Mouse (Mus musculus): ENCODE data around the gene Slc24a3.
A peak's percentile ranks its signal among the peaks of the same experiment; 100 is the strongest.

Slc24a3 gene

GRCm38 (mm10) chr2:145429982-145430381, 262.4 kb downstream of the Slc24a3 start:
- no peak for DNase-seq (ENCODE audit: low spot score in 2 of 2)

- DNase-seq (ENCODE audit: low spot score in 2 of 2), result no peak
Measured at GRCm38 (mm10) chr2:145434068-145434467, 266.5 kb downstream of the Slc24a3 start.

GRCm38 (mm10) chr2:145438336-145438735, 270.8 kb downstream of the Slc24a3 start:
- no peak for DNase-seq (ENCODE audit: low spot score in 2 of 2)

- peak in 1 of 2 experiments; percentile 17 for DNase-seq (ENCODE audit: low spot score in 2 of 2)
Measured at GRCm38 (mm10) chr2:145439755-145440154, 272.2 kb downstream of the Slc24a3 start.

GRCm38 (mm10) chr2:145457106-145457747, 289.7 kb downstream of the Slc24a3 start:
- no peak for DNase-seq (ENCODE audit: low spot score in 2 of 2)

GRCm38 (mm10) chr2:145460854-145461423, 293.4 kb downstream of the Slc24a3 start:
- DNase-seq (ENCODE audit: low spot score in 2 of 2), result no peak

GRCm38 (mm10) chr2:145462253-145462652, 294.7 kb downstream of the Slc24a3 start:
- no peak for DNase-seq (ENCODE audit: low spot score in 2 of 2)

- DNase-seq (ENCODE audit: low spot score in 2 of 2), result no peak
Measured at GRCm38 (mm10) chr2:145468701-145469325, 301.3 kb downstream of the Slc24a3 start.

GRCm38 (mm10) chr2:145477484-145477883, 309.9 kb downstream of the Slc24a3 start:
- peak in 1 of 2 experiments; percentile 23 for DNase-seq (ENCODE audit: low spot score in 2 of 2)

GRCm38 (mm10) chr2:145479676-145480075, 312.1 kb downstream of the Slc24a3 start:
- DNase-seq (ENCODE audit: low spot score in 2 of 2), result no peak

GRCm38 (mm10) chr2:145500231-145500630, 332.7 kb downstream of the Slc24a3 start:
- DNase-seq (ENCODE audit: low spot score in 2 of 2), result no peak

- no peak for DNase-seq (ENCODE audit: low spot score in 2 of 2)
Measured at GRCm38 (mm10) chr2:145501472-145501871, 333.9 kb downstream of the Slc24a3 start.

- DNase-seq (ENCODE audit: low spot score in 2 of 2), result no peak
Measured at GRCm38 (mm10) chr2:145507702-145508101, 340.1 kb downstream of the Slc24a3 start.

GRCm38 (mm10) chr2:145510650-145511225, 343.2 kb downstream of the Slc24a3 start:
- no peak for DNase-seq (ENCODE audit: low spot score in 2 of 2)

- no peak for DNase-seq (ENCODE audit: low spot score in 2 of 2)
Measured at GRCm38 (mm10) chr2:145515956-145516355, 348.4 kb downstream of the Slc24a3 start.

- peak; percentile 79 to 88 for DNase-seq (ENCODE audit: low spot score in 2 of 2)
Measured at GRCm38 (mm10) chr2:145517346-145517745, 349.8 kb downstream of the Slc24a3 start.

- no peak for DNase-seq (ENCODE audit: low spot score in 2 of 2)
Measured at GRCm38 (mm10) chr2:145522017-145522416, 354.5 kb downstream of the Slc24a3 start.

GRCm38 (mm10) chr2:145523381-145523780, 355.8 kb downstream of the Slc24a3 start:
- no peak for DNase-seq (ENCODE audit: low spot score in 2 of 2)

GRCm38 (mm10) chr2:145527151-145527550, 359.6 kb downstream of the Slc24a3 start:
- no peak for DNase-seq (ENCODE audit: low spot score in 2 of 2)

GRCm38 (mm10) chr2:145530941-145531353, 363.4 kb downstream of the Slc24a3 start:
- peak; percentile 16 to 22 for DNase-seq (ENCODE audit: low spot score in 2 of 2)

- no peak for DNase-seq (ENCODE audit: low spot score in 2 of 2)
Measured at GRCm38 (mm10) chr2:145533086-145533485, 365.5 kb downstream of the Slc24a3 start.

GRCm38 (mm10) chr2:145535307-145535706, 367.8 kb downstream of the Slc24a3 start:
- DNase-seq (ENCODE audit: low spot score in 2 of 2), result no peak

- no peak for DNase-seq (ENCODE audit: low spot score in 2 of 2)
Measured at GRCm38 (mm10) chr2:145535774-145536173, 368.2 kb downstream of the Slc24a3 start.

Data from frontal cortex, postnatal 36 days (tissue).